Mouse (Mus musculus): ENCODE data around the gene Hist2h3b. TPM values are rescaled to one million over a fixed set of nuclear protein-coding genes. Genes with fewer than 3 reads are reported as not detected.
"Not testable (repeated sequence)": the region's sequence is repeated elsewhere in the genome, so short reads cannot be mapped to it uniquely, and the experiment has no call there.

Hist2h3b gene
- polyA plus RNA-seq, 1 experiment from 2014 or later: 61.9 TPM

DNA sequence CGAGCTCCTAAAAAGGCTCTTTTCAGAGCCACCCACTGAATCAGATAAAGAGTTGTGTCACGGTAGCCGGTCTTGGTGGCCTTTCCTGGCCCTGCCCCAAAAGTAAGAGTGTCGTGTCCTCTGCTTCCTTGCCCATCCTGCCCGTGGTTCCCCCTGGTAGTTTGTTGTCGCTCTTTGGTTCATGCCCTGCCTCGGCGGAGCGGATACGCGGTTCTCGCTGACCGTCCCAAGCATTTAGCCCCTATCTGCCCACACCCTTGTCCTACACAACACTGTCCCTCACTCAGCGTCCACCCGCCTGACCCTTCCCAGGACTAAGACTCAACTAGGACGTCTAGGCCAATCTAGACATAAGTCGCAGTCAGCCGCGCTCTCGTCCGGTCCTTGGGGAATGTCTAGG lies 22.4 kb upstream of the Hist2h3b start:
- H3K4me2 ChIP-seq (replicated peaks; ENCODE audit: low read depth, low read length): peak overlapping the region; percentile 28; the same call in 1 of the 2 replicates
- not testable (repeated sequence) for ATAC-seq (ENCODE audit: low FRiP score); H3K9ac ChIP-seq (ENCODE audit: low read depth, low read length); DNase-seq (ENCODE audit: low spot score); H3K9me3 ChIP-seq (ENCODE audit: control insufficient read depth, low read length); H3K27ac ChIP-seq (ENCODE audit: low read depth, low read length); H3K27me3 ChIP-seq (ENCODE audit: control insufficient read depth, insufficient read depth, low read length); H3K4me1 ChIP-seq (replicated peaks; ENCODE audit: control insufficient read depth, insufficient read depth, low read length); H3K36me3 ChIP-seq (ENCODE audit: control insufficient read depth, insufficient read depth, low read length)
- H3K4me3 ChIP-seq (ENCODE audit: low read depth, low read length): peak overlapping the region; percentile 19
- 0% methylated on average over 10 of the region's 21 CpGs for WGBS

GRCm38 (mm10) chr3:96246427-96246856 lies 22.0 kb upstream of the Hist2h3b start, which contains the start of gene Hist2h3c1:
Hist2h3c1 (plus strand) TSS chr3:96246685.
- H3K9me3 ChIP-seq (ENCODE audit: control insufficient read depth, low read length); H3K27me3 ChIP-seq (ENCODE audit: control insufficient read depth, insufficient read depth, low read length); H3K4me1 ChIP-seq (replicated peaks; ENCODE audit: control insufficient read depth, insufficient read depth, low read length); DNase-seq (ENCODE audit: low spot score); H3K36me3 ChIP-seq (ENCODE audit: control insufficient read depth, insufficient read depth, low read length): not testable (repeated sequence)
- WGBS: no CpG with 5 or more reads among the region's 47 CpGs
- peak within 1 kb of the TSS; percentile 55 for H3K9ac ChIP-seq (ENCODE audit: low read depth, low read length)
- peak; percentile 94 for ATAC-seq (ENCODE audit: low FRiP score)
- peak within 1 kb of the TSS; percentile 34 for H3K4me3 ChIP-seq (ENCODE audit: low read depth, low read length)
- H3K4me2 ChIP-seq (replicated peaks; ENCODE audit: low read depth, low read length): peak within 1 kb of the TSS; percentile 54
- H3K27ac ChIP-seq (ENCODE audit: low read depth, low read length): peak within 1 kb of the TSS; percentile 10; the same call in 1 of the 2 replicates

DNA sequence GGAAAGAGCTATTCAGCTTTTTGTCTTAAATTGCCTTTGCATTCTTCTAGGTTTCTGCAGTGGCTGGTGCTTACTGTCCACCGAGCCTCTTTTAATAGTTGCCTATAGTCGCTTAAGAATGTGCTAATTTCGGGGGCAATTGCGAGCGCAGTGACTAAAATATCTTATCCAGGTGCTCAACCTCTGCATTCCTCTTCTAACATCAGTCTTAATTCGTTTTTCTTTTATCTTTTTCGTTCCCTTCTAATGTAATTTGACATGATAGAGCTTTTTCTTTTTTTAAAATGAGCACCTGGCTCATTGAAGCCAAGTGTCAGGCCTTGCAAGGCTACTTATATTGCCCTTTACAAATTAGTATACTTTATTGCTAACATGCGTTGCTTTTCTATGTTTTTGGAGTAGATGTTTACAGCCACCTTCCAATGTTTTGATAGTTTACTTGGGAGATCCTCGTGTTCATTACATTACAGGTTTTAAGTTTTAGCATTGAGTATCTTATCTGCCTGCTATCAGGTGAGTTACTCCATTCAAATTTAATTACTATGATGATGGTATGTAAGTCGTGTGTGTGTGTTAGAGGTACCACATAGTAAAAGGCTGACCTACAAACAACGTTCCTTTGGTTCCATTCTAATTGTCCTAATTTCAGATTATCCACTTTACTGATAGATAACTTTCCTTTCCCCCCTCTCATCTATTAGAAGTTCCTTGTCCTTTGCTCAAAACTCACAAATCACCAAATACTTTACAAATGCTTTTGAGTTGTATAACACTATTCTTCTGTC lies 20.9 kb upstream of the Hist2h3b start:
- Histone ChIP-seq H3K36me3 (ENCODE audit: control insufficient read depth, insufficient read depth, low read length) (no peaks in the 10 kb centered on the region), H3K4me2 (replicated peaks; ENCODE audit: low read depth, low read length) (peak overlapping the region; percentile 54), H3K9me3 (ENCODE audit: control insufficient read depth, low read length) (no peaks in the 10 kb centered on the region), H3K4me1 (replicated peaks; ENCODE audit: control insufficient read depth, insufficient read depth, low read length) (peaks cover 4% of the 10 kb centered on the region; the same call in 1 of the 2 replicates), H3K27me3 (ENCODE audit: control insufficient read depth, insufficient read depth, low read length) (no peaks in the 10 kb centered on the region), H3K4me3 (ENCODE audit: low read depth, low read length) (peak overlapping the region; percentile 34), H3K27ac (ENCODE audit: low read depth, low read length) (peak overlapping the region; percentile 10; the same call in 1 of the 2 replicates), H3K9ac (ENCODE audit: low read depth, low read length) (peak overlapping the region; percentile 55)
- DNase-seq (ENCODE audit: low spot score) (peak; percentile 43), ATAC-seq (ENCODE audit: low FRiP score) (no peak)
- WGBS: 3% methylated on average over 11 of the region's 11 CpGs

- Histone ChIP-seq H3K27me3 (ENCODE audit: control insufficient read depth, insufficient read depth, low read length) (no peaks in the 10 kb centered on the region), H3K27ac (ENCODE audit: low read depth, low read length) (no peak overlapping the region), H3K4me2 (replicated peaks; ENCODE audit: low read depth, low read length) (peak overlapping the region; percentile 54), H3K9me3 (ENCODE audit: control insufficient read depth, low read length) (no peaks in the 10 kb centered on the region), H3K9ac (ENCODE audit: low read depth, low read length) (no peak overlapping the region), H3K36me3 (ENCODE audit: control insufficient read depth, insufficient read depth, low read length) (no peaks in the 10 kb centered on the region), H3K4me3 (ENCODE audit: low read depth, low read length) (peak overlapping the region; percentile 34), H3K4me1 (replicated peaks; ENCODE audit: control insufficient read depth, insufficient read depth, low read length) (peaks cover 4% of the 10 kb centered on the region; the same call in 1 of the 2 replicates)
- ATAC-seq (ENCODE audit: low FRiP score) (no peak), DNase-seq (ENCODE audit: low spot score) (no peak)
- WGBS: 55% methylated on average over 6 of the region's 6 CpGs
Observed at GRCm38 (mm10) chr3:96248141-96249033, 20.1 kb upstream of the Hist2h3b start.

DNA sequence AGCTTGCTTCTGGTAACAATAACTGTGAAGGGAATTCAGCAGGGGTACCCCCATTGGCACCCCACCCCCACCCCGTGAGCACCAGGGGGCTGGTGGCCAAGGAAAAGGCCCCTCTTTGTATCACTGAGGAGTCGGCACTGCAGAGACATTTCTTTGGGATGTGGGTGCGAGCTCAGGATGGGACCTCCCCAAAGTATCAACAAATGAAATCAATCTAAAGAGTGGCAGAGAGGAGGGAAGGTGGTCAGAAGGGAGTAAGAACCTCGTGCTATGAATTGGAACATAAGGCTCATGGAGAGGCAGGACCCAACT lies 19.5 kb upstream of the Hist2h3b start:
- H3K27me3 ChIP-seq (ENCODE audit: control insufficient read depth, insufficient read depth, low read length): no peaks in the 10 kb centered on the region
- H3K36me3 ChIP-seq (ENCODE audit: control insufficient read depth, insufficient read depth, low read length): no peaks in the 10 kb centered on the region
- WGBS: 60% methylated on average over 4 of the region's 4 CpGs
- ATAC-seq (ENCODE audit: low FRiP score): no peak
- no peak overlapping the region for H3K4me3 ChIP-seq (ENCODE audit: low read depth, low read length)
- peak overlapping the region; percentile 11 for H3K4me2 ChIP-seq (replicated peaks; ENCODE audit: low read depth, low read length)
- H3K27ac ChIP-seq (ENCODE audit: low read depth, low read length): no peak overlapping the region
- no peak for DNase-seq (ENCODE audit: low spot score)
- H3K9ac ChIP-seq (ENCODE audit: low read depth, low read length): no peak overlapping the region
- H3K4me1 ChIP-seq (replicated peaks; ENCODE audit: control insufficient read depth, insufficient read depth, low read length): peaks cover 4% of the 10 kb centered on the region; the same call in 1 of the 2 replicates
- no peaks in the 10 kb centered on the region for H3K9me3 ChIP-seq (ENCODE audit: control insufficient read depth, low read length)

DNA sequence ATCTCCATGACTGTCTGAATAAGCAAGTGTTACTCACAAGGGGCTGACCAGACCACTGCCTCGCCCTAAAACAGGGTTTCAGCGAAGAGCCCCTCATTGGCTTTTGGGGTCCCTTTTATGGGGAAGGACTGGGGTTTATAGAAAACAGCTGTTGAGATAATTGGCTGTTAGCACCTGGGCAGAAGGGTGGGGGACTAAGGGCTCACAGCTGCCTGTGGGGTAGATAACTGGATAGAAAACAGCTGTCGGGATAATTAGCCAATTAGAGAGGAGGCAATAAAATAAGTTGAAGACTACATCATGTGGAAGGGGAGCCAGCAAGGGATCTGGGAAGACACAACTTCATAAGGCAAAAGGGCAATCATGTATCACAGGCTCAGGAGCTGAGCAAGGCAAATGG lies 17.6 kb upstream of the Hist2h3b start:
- 90% methylated on average over 3 of the region's 3 CpGs for WGBS
- Histone ChIP-seq H3K36me3 (ENCODE audit: control insufficient read depth, insufficient read depth, low read length) (no peaks in the 10 kb centered on the region), H3K4me1 (replicated peaks; ENCODE audit: control insufficient read depth, insufficient read depth, low read length) (peaks cover 2% of the 10 kb centered on the region; the same call in 1 of the 2 replicates), H3K27me3 (ENCODE audit: control insufficient read depth, insufficient read depth, low read length) (no peaks in the 10 kb centered on the region), H3K9me3 (ENCODE audit: control insufficient read depth, low read length) (no peaks in the 10 kb centered on the region), H3K27ac (ENCODE audit: low read depth, low read length) (no peak overlapping the region), H3K9ac (ENCODE audit: low read depth, low read length) (no peak overlapping the region), H3K4me3 (ENCODE audit: low read depth, low read length) (no peak overlapping the region), H3K4me2 (replicated peaks; ENCODE audit: low read depth, low read length) (no peak overlapping the region)
- no peak for ATAC-seq (ENCODE audit: low FRiP score)
- no peak for DNase-seq (ENCODE audit: low spot score)

DNA sequence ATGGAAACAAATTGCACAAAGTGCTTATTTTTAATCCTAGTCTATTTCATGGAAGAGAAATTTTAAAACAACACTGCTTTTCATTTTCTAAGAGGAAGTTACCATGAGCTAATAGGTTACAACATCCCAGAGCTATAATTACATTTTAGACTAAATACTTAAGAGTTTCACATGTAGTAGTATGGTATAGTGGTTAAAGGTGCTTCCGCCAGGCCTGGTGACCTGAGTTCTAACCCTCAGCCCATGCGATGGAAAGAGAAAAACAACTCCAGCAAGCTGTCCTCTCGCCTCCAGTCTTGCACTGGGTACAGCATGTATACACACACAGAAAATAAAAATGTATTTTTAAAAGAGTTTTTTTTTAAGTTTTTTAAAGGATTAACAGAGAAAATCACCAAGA lies 16.7 kb upstream of the Hist2h3b start:
- Histone ChIP-seq H3K4me2 (replicated peaks; ENCODE audit: low read depth, low read length) (no peak overlapping the region), H3K9me3 (ENCODE audit: control insufficient read depth, low read length) (no peaks in the 10 kb centered on the region), H3K9ac (ENCODE audit: low read depth, low read length) (no peak overlapping the region), H3K36me3 (ENCODE audit: control insufficient read depth, insufficient read depth, low read length) (no peaks in the 10 kb centered on the region), H3K27ac (ENCODE audit: low read depth, low read length) (no peak overlapping the region), H3K27me3 (ENCODE audit: control insufficient read depth, insufficient read depth, low read length) (no peaks in the 10 kb centered on the region), H3K4me1 (replicated peaks; ENCODE audit: control insufficient read depth, insufficient read depth, low read length) (peaks cover 2% of the 10 kb centered on the region; the same call in 1 of the 2 replicates), H3K4me3 (ENCODE audit: low read depth, low read length) (no peak overlapping the region)
- WGBS: 82% methylated on average over 3 of the region's 3 CpGs
- DNase-seq (ENCODE audit: low spot score) (no peak), ATAC-seq (ENCODE audit: low FRiP score) (no peak)

DNA sequence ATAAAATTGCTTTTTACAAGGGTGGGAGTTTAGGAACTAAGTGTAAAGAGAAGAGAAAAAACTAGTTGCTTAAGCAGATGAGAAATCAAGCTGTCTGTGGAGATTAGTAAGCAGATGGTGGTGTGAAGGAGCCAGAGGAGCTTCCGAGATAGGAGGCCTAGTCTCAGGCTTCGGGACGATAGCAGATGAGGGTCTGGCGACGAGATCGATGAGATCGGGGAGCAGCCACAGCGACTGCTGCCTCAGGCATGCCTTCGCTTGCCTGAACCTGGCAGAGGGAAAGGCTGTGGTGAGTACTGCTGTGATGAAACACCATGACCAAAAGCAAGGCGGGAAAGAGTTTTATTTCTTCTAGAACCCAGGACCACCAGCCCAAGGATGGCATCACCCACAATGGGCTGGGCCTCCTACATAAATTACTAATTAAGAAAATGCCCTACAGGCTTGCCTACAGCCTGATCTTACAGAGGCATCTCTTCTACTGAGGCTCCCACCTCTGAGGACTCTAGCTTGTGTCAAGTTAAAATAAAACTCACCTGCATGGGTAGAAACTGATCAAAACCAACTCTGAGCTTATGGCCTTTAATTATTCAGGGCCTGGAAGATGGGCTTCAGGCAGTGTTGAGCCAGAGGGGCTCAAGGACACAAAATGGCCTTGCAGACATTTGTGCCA lies 13.6 kb upstream of the Hist2h3b start:
- no peaks in the 10 kb centered on the region for H3K27me3 ChIP-seq (ENCODE audit: control insufficient read depth, insufficient read depth, low read length)
- no peak overlapping the region for H3K9ac ChIP-seq (ENCODE audit: low read depth, low read length)
- ATAC-seq (ENCODE audit: low FRiP score) (no peak), DNase-seq (ENCODE audit: low spot score) (peak; percentile 39)
- H3K4me3 ChIP-seq (ENCODE audit: low read depth, low read length): no peak overlapping the region
- H3K9me3 ChIP-seq (ENCODE audit: control insufficient read depth, low read length): no peaks in the 10 kb centered on the region
- H3K4me2 ChIP-seq (replicated peaks; ENCODE audit: low read depth, low read length): no peak overlapping the region; the same call in 1 of the 2 replicates
- no peak overlapping the region for H3K27ac ChIP-seq (ENCODE audit: low read depth, low read length)
- H3K36me3 ChIP-seq (ENCODE audit: control insufficient read depth, insufficient read depth, low read length): no peaks in the 10 kb centered on the region
- no peaks in the 10 kb centered on the region for H3K4me1 ChIP-seq (replicated peaks; ENCODE audit: control insufficient read depth, insufficient read depth, low read length)
- WGBS: 56% methylated on average over 10 of the region's 10 CpGs

Measured in hindbrain, embryonic 11.5 days (tissue).